Mouse (Mus musculus): ENCODE measurements around the gene Chrnd.
A peak's percentile ranks its signal among the peaks of the same experiment; 100 is the strongest.

Gene Chrnd

DNA sequence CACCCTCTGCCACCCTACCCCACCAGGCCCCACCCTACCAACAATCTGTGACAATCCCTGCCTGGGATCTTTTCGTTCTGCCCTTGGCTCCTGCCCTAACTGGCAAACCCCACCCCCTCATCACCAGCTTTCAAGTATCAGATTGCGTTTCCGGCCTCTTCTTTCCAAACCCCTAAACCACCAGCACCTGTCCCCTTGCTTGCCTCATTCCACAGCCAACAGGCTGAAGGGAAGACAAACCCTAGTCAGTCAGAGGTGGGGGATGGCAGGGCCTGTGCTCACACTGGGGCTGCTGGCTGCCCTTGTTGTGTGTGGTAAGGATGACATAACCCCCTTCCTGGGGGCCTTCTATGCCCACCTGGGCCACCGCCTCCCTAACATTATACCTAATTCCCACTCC is at the start of gene Chrnd:
Gene Chrnd (plus strand): TSS at position 179 of the 400 bp plus-strand sequence.
- no peak for ATAC-seq (ENCODE audit: low TSS enrichment)

DNA sequence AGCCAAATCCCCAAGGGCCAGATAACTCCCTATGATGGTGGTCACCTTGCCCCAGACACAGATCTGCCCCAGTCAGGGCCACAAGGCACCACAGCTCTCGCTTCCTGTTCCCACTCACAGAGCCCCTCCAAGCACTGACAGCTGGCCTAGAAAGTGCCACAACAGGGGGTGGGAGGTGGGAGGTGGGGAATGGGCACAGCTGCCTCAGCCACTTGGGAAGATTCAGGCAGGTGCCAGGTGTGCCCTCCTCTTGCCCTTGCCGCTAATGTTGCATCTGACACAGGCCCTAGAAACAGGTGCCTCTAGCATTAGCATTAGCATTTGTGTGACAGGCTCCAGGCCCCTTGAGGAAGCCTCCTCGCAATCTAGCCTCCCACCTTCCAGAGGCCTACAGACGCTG is 48.9 kb upstream of the Chrnd start:
- ATAC-seq (ENCODE audit: low TSS enrichment) = no peak

DNA sequence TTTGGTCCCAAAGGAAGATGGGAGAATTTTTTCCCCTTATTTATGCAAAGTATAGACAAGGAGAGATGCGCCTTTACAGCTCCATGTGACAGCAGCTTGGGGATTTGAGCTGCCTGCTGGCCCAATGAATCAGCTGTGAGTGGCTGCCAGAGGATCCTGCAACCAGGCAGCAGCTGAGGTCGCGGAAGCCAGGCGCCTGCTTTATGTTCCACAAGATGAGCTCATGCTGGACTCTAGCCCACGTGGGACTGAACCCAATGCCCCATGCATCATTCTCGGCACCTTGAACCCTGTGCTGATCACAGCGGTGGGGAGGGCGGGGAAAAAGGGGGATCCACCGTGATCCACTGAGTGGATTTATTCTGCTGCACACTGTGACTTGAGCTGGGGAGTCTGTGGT is 48.0 kb upstream of the Chrnd start:
- no peak for ATAC-seq (ENCODE audit: low TSS enrichment)

DNA sequence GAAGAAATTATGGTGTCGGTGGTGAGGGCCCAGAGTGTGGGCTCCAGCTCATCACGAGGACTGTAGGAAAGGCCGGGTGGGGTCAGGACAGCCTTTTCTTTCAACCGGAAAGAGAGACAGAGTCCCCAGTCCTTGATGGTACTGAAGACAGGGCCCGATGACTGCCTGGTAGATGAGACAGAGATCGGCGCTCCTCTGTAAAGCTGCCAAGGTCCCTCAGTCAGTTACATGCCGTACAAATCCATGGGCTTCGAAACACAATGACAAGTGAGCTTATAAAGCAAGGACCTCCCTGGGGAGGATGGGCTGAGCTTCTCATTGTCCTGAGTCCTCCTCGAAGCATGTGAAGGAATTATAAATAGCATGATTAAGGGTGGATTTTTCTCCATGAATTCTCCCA is 47.3 kb upstream of the Chrnd start:
- ATAC-seq (ENCODE audit: low TSS enrichment) = no peak

DNA sequence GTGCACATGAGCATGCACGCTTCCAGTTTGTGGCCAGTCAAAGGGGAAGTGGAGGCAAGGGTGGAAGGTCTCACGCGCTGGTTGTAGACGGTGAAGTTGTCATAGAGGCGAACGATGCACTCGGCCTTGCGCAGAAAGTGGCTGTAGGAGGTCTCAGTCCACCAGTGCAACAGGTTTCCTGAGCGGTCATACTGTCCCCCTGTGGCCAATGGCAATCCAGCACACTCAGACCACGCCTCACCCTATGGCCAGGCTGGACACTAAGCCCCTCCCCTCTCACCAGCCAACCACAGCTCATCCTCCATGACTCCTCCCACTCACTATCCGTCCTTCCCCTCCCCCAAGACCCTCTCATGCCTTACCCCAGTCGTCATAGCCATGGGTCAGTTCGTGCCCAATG is 41.0 kb upstream of the Chrnd start:
- no peak for ATAC-seq (ENCODE audit: low TSS enrichment)

DNA sequence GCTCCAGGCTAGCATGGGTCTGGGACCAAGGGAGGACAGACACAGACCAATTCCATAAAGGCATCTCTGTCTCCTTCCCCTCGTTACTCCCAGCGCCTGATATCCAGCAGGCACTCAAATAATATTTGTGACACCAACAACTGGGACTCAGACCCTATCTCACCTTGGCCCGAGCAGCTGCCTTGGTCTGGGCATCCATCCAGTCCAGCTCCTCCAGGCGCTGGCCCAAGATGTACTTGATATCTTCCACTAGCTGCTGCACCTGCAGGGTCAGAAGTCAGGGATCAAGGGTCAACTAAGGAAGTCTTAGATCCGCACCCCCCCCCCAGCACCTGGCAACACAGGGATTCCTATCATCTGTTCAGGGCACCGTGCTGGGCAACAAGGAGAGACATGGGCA is 39.1 kb upstream of the Chrnd start:
- ATAC-seq (ENCODE audit: low TSS enrichment) = no peak

DNA sequence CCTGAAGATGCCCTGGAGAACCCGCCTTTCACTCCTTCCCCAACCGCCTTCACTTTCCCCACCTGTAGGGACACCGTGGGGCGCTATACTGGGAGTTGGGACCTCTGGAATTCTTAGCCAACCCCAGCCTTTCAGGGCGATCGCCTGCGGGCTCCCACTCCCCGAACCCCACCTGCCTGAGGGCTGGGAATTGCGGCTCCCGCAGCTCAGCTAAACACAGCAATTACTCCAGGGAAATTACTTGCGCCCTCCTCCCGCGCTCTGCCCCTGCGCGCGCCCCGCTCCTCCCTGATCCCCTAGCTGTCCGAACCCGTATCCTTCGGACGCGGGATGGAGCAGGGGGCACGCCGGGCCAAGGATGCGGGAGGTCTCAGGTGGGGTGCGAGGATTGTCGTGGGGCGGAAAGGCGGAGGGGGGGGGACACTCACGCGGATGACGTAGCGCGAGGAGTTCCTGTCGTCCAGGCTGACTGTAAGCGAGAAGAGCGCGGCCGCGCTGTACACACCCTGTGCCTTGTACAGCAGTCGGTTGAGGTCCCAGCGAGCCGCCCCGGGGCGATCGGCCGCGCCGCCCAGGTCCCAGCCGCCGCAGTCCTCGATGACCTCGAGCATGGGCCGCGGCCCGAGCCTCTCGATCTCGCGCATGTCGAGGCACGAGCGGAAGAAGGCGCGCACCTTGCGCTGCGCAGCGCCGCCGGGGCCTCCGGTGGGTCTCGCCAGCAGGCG is 36.5 kb upstream of the Chrnd start:
- ATAC-seq (ENCODE audit: low TSS enrichment) = no peak

DNA sequence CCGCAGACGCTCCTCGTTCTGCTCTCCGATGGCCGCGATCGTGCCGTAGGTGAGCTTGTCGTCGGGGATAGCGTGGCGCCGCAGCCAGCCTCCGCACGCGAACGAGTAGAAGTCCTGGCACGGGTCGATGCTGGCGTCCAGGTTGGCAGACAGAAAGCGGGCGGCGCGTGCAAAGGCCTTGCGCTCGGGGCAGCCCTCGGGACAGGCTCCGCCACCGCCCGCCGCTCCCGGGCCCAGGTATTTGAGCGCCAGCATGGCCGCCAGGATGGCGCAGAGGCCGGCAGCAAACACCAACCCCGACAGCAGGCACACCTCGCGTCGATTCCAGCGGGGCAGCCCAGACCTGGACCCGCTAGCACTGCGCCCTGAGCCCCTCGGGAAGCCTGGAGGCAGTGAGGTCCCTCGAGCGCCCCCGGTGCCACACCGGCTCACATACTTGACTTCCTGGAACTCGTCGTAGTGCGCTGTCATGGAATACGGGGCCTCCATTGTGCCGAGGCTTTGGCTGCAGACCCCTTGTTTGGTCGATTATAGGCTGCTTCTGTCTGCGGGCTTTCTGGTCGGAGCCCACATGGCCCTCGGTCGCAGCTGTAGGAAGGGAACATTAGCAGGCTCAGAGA is 35.8 kb upstream of the Chrnd start:
- no peak for ATAC-seq (ENCODE audit: low TSS enrichment)

DNA sequence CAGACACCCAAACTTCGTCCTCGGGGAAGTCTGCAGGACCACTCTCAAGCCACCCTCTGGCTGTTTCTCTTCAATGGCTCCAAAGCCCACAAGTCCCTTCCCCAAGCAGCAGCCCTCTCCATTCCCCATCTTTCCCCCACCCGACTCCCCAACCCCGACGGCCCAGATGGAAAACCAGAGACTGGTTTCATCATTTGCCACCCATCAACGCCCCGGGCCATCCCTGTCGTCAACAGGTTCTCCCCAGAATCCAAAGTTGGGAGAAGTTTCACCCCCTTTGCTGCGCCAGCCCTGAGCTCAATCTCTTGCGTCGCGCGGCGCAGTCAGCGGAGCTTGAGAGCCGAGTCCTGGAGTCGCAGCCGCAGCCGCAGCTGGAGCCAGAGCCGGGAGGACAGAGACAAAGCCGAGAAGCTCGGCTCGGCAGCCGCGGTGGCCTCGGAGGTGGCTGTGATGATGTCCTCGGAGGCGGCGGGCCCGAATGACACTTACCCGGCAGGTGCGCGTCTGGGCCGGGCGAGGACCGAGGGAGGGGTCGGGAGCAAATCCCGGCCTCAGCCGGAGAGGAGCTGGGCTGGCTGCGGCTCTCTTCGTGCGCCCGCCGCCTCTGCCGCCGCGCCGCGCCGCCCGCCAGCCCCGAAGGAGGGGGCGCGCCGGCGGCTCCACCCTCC is 34.7 kb upstream of the Chrnd start:
- ATAC-seq (ENCODE audit: low TSS enrichment) = peak; percentile 72

DNA sequence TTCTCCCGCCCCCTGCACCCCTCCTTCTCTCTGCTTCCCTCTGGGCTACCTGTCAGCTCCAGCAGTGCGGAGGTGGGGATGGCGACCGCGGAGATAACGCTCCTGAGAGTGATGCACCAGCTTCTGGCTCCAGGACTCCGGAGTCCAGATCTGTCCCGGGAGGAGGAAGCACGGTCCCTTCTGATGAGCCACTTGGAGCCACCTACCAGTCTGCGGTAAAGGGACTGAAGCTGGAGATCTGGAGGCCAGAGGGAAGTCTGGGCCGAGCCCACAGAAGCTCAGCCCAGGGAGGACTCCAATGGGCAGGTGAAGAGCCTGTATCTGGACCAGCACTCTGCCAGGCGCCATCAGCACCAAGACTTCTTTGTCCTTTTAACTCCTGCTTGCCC is 34.2 kb upstream of the Chrnd start, which contains the start of gene Ecel1:
Gene Ecel1 (minus strand): TSS at position 323 of the 389 bp plus-strand sequence.
- peak; percentile 55; the same call in 1 of the 2 replicates for ATAC-seq (ENCODE audit: low TSS enrichment)

DNA sequence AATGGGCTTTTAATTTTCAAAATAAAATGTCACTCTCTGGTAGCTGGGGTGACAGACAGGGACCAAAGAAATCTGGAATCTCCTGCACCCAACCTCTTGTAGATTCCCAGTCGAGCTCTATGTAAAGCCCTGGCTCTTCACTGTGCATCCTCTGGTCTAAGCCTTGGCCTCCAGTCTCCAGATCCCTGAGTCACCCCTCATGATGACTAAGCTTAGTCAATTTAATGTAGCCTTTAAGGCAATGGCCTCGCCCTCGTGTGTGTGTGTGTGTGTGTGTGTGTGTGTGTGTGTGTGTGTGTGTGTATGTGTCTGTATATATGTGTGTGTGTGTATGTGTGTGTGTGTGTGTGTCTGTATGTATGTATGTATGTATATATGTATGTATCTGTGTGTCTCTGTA is 31.0 kb upstream of the Chrnd start:
- no peak for ATAC-seq (ENCODE audit: low TSS enrichment)

DNA sequence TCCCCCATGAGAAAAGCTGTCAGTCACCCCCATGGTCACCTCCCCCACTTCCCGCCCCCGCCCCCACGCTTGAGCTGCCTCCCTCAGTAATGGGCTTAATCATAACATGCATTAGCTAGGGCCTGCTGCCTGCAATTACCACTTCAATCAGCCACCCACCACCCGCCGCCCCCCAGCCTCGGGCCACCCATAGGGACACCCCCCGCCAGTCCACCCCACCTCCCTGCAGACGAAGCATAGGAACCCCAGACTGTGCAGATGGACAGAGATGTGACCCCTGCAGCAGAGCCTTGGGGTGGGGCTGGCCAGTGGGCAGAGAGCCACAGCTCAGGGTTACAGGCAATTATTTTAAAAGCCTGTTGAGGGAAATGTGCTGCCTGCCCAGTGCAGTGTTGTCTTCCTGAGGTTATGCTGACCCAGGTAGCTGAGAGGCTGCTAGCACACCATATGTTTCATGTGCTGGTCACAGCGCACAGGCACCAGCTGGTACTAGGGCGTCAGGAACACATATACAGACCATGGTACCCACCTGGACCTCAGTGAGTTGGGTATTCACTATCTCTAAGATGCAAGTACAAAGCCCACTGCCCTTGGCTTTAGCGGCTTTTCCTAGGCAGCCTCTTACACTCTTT is 26.1 kb upstream of the Chrnd start:
- ATAC-seq (ENCODE audit: low TSS enrichment) = no peak

DNA sequence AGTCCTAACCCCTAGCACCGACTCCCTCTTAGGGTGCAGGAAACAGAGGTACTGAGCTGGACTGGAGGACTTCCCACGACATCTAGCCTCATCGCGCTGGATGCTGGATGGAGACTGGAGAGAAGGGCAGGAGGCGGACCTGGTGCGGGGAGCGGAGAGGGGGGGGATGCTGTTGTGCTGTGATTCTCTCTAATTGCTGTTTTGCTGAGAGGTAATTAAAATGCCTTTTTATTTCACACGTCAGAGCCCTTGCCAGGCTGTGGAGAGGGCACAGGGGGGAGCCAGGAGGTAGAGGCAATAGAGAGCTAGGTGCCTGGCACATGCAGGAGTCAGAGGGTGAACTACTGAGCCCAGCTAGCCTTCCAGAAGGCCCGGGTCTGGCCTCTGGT is 25.6 kb upstream of the Chrnd start:
- ATAC-seq (ENCODE audit: low TSS enrichment) = no peak

DNA sequence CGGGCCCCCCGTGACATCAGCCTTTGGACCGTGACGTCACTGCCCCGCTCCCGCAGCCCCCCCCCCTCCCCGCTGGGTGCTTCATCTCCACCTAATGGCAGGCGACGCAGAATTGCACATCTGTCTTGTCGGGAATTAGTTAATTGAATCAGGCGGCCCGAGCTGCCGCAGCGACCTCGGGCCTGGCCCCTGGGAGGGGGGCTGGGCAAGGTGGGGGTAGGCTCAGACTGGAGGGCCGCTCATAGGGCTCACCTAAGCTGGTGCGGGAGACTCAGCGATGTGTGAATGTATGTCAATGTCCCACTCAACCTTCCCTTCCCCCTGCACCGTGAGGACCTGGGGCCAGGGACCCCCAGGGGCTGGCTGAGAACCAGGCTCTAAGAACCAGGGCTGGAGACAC is 19.9 kb upstream of the Chrnd start:
- no peak for ATAC-seq (ENCODE audit: low TSS enrichment)

DNA sequence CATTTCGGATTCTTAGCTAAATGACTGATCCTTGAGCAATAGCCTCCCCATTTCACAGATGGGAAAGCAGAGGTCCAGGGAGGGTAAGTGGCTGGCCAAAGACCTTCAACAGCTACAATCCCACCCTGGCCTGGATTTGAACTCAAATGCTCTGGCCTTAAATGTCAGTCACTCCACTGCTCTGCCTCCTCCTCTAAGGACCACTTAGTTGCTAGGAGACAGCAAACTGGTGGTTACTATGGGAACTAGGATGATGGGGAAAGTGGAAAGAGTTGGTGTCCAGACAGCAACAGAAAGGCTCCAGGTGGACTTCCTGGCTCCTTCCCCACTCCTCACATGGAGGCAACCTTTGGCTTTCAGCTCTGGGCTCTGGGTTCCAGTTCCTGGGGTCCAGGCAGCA is 19.1 kb upstream of the Chrnd start:
- no peak for ATAC-seq (ENCODE audit: low TSS enrichment)

DNA sequence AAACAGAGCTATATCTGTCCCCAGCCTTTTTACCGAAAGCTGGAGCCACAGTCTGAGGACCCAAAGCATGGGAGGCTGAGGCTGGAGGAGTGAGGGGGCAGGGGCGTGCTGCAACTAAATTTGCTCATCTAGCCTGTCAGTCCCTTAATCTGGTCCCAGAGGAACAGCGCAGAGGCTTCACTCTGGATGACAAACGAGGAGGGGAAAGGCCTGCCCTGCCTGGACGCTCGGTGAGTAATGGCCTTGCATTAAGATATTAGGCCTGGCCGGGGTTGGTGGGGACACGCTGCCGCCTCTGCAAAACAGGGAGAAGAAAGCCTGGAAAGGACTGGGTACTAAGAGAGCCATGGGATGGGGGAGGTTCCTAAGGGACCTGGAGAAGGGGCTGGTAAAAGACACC is 18.1 kb upstream of the Chrnd start:
- no peak for ATAC-seq (ENCODE audit: low TSS enrichment)

DNA sequence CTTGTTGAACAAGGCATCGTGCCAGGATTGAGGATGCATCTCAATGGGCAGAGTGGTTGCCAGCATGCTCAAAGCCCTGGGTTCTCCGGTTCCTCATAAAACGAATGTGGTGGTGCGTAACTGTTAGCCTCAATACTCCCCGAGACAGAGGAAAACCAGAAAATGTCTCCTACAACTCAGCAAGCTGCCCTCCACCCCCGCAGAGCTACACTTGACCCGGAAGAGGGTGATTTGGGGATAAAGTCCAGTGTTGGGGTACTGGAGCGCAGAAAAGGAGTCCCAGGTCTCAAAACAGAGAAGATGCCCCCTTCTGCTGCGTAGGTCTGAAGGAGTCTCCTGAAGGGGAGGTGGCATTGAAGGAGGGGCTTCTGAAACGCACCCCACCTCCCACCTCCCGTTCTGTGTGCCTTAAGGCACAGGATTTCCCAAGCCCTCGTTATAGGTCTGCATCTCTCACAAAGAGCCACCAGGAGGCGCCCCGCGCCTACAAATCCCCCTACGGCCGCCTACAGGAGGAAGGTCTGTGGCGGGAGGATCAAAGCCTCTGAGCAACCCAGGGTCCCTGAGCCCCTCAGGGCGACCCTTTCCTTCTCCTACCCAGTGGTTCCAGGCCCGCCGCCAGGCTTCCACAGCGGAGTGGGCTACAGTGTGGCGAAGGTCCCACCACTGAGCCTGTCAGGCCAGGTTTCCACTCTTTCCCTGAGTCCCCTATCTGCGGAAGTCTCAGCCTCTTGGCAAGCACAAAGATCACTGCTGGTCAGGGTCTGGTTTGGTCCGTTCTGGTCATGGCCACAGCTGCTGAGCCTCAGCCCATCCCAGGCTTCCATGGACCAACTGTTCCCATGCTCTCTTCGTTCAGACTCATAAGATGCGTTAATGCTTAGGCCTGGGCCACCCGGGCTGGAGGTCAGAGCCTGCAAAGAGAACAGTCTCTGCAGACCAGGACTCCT is 16.1 kb upstream of the Chrnd start:
- ATAC-seq (ENCODE audit: low TSS enrichment) = peak; percentile 57; the same call in 1 of the 2 replicates

DNA sequence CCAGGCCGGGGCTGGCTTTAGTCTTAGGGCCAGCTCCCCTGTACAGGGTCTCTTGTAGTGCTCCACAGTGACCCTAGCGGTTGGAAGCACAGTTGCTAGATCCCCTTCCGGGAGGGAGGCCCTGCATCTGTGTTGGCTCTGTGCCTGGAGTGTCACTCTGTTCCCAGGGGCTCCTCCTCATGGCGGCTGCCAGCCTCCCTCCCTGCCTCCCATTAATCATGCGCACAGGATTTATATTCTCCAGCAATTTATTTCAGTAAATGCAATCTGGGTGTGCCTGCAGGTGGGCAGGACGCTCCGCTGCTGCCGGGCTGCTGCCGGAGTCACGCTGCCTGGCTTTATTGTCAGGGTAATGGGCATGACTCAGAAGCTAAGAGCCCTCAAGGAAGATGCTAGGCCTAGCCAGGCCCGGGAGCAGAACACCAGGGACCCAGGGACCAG is 14.5 kb upstream of the Chrnd start:
- ATAC-seq (ENCODE audit: low TSS enrichment) = peak; percentile 59; the same call in 1 of the 2 replicates

DNA sequence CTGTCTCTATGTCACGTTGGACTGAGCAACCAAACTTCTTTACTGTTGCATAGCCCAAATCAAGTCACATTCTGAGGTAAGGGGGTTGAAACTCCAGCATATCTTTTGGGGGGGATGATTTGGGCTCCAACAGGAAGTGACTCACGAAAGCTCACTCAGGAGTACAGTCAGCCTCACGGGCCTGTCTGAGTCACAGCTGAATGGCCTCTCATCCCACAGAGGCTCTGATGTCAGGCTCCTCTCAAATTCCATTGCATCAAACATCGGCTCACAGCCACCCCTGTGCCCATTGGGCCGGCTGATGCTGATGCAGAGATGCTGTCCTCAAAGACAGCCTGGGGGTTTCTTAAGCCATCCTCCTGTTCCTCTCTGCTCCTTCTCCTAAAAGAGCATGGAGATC is 9.5 kb upstream of the Chrnd start:
- ATAC-seq (ENCODE audit: low TSS enrichment) = peak; percentile 48; the same call in 1 of the 2 replicates

DNA sequence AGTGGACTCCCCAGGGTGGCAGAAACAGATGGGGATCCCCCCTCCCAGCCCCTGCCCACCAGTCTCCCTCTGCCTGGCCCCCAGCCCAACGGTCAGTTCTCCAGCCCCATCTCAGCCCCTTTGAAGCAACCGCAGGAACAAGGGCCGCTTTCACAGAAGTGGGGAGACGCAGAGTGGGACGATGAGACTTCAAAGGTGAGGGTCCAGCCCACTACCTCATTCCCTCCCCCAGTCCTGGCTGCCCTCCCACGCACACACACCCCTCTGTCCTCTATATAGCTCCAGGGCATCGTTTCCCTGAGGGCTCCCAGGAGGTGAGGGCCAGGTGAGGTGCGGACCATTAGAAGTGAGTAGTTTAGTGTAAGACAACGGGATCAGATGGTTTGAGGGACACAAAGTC is 7.4 kb upstream of the Chrnd start, which contains the start of gene Prss56:
Gene Prss56 (plus strand): TSS at position 301 of the 400 bp plus-strand sequence.
- no peak for ATAC-seq (ENCODE audit: low TSS enrichment)

Measured in frontal cortex, adult (tissue).